Mouse (Mus musculus) lung, postnatal 0 days (tissue): ENCODE data around the gene Spi1.

Source experiments
- CTCF ChIP-seq: IDR thresholded peaks from 2 replicates; pipeline ENCODE4 v1.5.1; 2016; ENCODE audit warnings: antibody characterized with exemption, mild to moderate bottlenecking
- EP300 ChIP-seq: IDR thresholded peaks from 2 replicates; pipeline ENCODE4 v1.6.1; 2016; ENCODE audit warnings: antibody characterized with exemption, mild to moderate bottlenecking, control low read depth

DNA sequence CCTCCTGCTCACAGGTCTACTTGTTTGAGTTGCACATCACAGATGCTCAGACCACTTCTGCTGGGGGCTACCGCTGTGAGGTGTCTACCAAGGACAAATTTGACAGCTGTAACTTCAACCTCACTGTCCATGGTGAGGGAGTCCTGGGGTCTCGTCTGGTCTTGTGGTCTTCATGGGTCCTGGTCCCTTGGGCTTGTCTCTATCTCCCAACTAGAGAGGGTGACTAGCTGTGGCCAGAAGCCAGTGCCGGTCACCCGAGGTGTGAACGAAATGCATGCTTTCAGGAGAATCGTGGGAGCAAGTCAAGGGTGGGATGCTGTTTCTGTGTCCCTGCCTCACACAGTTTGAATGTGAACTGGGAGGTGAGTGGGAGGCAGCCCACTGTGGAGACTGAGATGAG lies 38.8 kb downstream of the Spi1 start:
- no peak for TF ChIP-seq CTCF
- no peak for TF ChIP-seq EP300
